16 mouse cellular contexts compared by ENCODE assay signal in the genomic region with DNA sequence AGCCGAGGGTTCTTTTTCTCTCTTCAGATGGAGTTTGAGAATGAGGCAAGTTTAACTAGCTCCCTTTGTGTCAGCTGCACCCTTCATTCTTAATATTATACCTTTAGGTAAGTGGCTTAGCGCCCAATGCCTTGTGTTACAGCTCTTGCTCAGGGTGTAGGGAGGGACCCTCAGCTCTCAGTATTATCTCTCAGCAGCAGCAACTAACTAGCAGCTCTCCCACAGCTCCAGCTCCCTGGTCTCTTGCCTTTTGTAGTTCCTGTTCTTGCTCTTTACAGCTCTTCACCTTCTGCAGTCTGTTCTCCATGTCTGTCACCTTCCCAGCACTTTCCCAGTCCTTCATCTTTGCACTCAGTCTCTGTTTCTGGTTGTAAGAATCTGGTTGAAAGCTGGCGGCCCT. TPM values are rescaled to one million over a fixed set of nuclear protein-coding genes. Genes with fewer than 3 reads are reported as not detected.
DNase-seq lines count a peak whose midpoint lies in the region; ATAC-seq and TF ChIP-seq lines count a peak whose summit lies in the region.
"Had no signal": no experiment of that assay in that cellular context is flagged by ENCODE, and none has a peak within 500 bp of the region (broad histone marks: within the 10 kb centered on the region; RNA-seq: fewer than 3 reads in every experiment).

No protein-coding gene starts in this region.

- WGBS in kidney, postnatal 0 days: 85% methylated on average over 3 of the region's 3 CpGs
- WGBS in intestine, postnatal 0 days: 72% methylated on average over 3 of the region's 3 CpGs

- H3K27me3 ChIP-seq in kidney, postnatal 0 days (ENCODE audit: insufficient read depth, low read length): no peaks in the 10 kb centered on the region
- H3K27me3 ChIP-seq in intestine, postnatal 0 days (replicated peaks; ENCODE audit: control insufficient read depth, insufficient read depth, low read length): no peaks in the 10 kb centered on the region
- H3K27me3 ChIP-seq: heart, embryonic 15.5 days; limb, embryonic 13.5 days; midbrain, embryonic 12.5 days; neural tube, embryonic 15.5 days had no signal

- H3K9ac ChIP-seq in kidney, postnatal 0 days (ENCODE audit: low read depth, low read length): no peak overlapping the region
- no peak overlapping the region for H3K9ac ChIP-seq in intestine, postnatal 0 days (ENCODE audit: low read depth, low read length)
- H3K9ac ChIP-seq: heart, embryonic 15.5 days; limb, embryonic 13.5 days; midbrain, embryonic 12.5 days; neural tube, embryonic 15.5 days had no signal

- peaks cover 37% of the 10 kb centered on the region for H3K4me1 ChIP-seq in kidney, postnatal 0 days (replicated peaks; ENCODE audit: insufficient read depth, low read length)
- H3K4me1 ChIP-seq in intestine, postnatal 0 days (replicated peaks; ENCODE audit: control insufficient read depth, insufficient read depth, low read length): peaks cover 36% of the 10 kb centered on the region

- TF ChIP-seq CTCF in kidney, postnatal 0 days (IDR thresholded peaks at IDR 0.05; ENCODE audit: low read depth): no peak
- TF ChIP-seq CTCF in intestine, postnatal 0 days (IDR thresholded peaks at IDR 0.05; ENCODE audit: low read depth): no peak

- no peak overlapping the region for H3K4me2 ChIP-seq in kidney, postnatal 0 days (ENCODE audit: low read length)
- H3K4me2 ChIP-seq in intestine, postnatal 0 days (replicated peaks; ENCODE audit: low read depth): 0 out of 2 replicates have a peak overlapping the region, but pooled peaks have one; percentile 13
- H3K4me2 ChIP-seq: heart, embryonic 15.5 days; midbrain, embryonic 12.5 days had no signal

- DNase-seq in cerebellum, adult 11-12 months: peak; percentile 10
- DNase-seq in cerebellum, adult 8-10 months: no peak
- DNase-seq in kidney, postnatal 0 days (ENCODE audit: low spot score): no peak
- no peak for DNase-seq in kidney, adult 8-10 months
- DNase-seq in adrenal gland, adult 8-10 months: no peak
- no peak for DNase-seq in frontal cortex, postnatal 14 days (ENCODE audit: low spot score in 2 of 2)
- DNase-seq: cerebellum, postnatal 10 days; layer of hippocampus, adult 9-11 months had no signal

- H3K9me3 ChIP-seq in kidney, postnatal 0 days (replicated peaks; ENCODE audit: low read length): no peaks in the 10 kb centered on the region
- H3K9me3 ChIP-seq in intestine, postnatal 0 days (ENCODE audit: control insufficient read depth): no peaks in the 10 kb centered on the region
- H3K9me3 ChIP-seq: heart, embryonic 15.5 days; limb, embryonic 13.5 days; midbrain, embryonic 12.5 days; neural tube, embryonic 15.5 days had no signal

- H3K27ac ChIP-seq in kidney, postnatal 0 days: peak overlapping the region; percentile 92; the same call in 1 of the 2 replicates
- peak overlapping the region; percentile 98 for H3K27ac ChIP-seq in intestine, postnatal 0 days (ENCODE audit: low read depth, low read length)
- H3K27ac ChIP-seq: limb, embryonic 13.5 days; midbrain, embryonic 12.5 days; neural tube, embryonic 15.5 days had no signal

- H3K36me3 ChIP-seq in kidney, postnatal 0 days (ENCODE audit: insufficient read depth, low read length): no peaks in the 10 kb centered on the region
- H3K36me3 ChIP-seq in intestine, postnatal 0 days (ENCODE audit: control insufficient read depth, insufficient read depth): no peaks in the 10 kb centered on the region; the same call in 1 of the 2 replicates
- H3K36me3 ChIP-seq: heart, embryonic 15.5 days; limb, embryonic 13.5 days; midbrain, embryonic 12.5 days; neural tube, embryonic 15.5 days had no signal

- H3K4me3 ChIP-seq in kidney, postnatal 0 days (replicated peaks; ENCODE audit: low read depth, low read length): no peak overlapping the region
- H3K4me3 ChIP-seq in intestine, postnatal 0 days (ENCODE audit: low read depth, low read length): no peak overlapping the region
- H3K4me3 ChIP-seq: heart, embryonic 15.5 days; limb, embryonic 13.5 days; midbrain, embryonic 12.5 days; neural tube, embryonic 15.5 days had no signal

- ATAC-seq in kidney, postnatal 0 days (replicated peaks; ENCODE audit: low FRiP score, low read depth): no peak
- ATAC-seq in intestine, postnatal 0 days: no peak
- ATAC-seq in megakaryocyte-erythroid progenitor cell, adult 5-6 weeks (replicated peaks; ENCODE audit: low FRiP score, low TSS enrichment, poor library complexity, severe bottlenecking): peak; percentile 48; the same call in 1 of the 2 replicates

RNA-seq across cellular contexts. Expression of a gene that starts 3.1 kb away (rescaled TPM):
- 32.1 and 35.5 TPM in 2 replicates for polyA plus RNA-seq in kidney, postnatal 0 days (2015; fragmentation: Nextera tagmentation; extraction: Ambion mirVana)
- 31.3 and 32.2 TPM in 2 replicates for polyA plus RNA-seq in intestine, postnatal 0 days (2015; fragmentation: Nextera tagmentation; extraction: Ambion mirVana)
- 18.3 and 20.2 TPM in 2 replicates for total RNA-seq in megakaryocyte-erythroid progenitor cell, adult 5-6 weeks (2014; fragmentation: Nextera tagmentation)
- total RNA-seq in megakaryocyte-erythroid progenitor cell, adult 5-6 weeks (2017): 6.9 and 7.8 TPM in 2 replicates
- 10 to 100 TPM; 24.3 to 40.8 (median 25.3) TPM for total RNA-seq in adrenal gland, adult 8-10 months (2022)

RNA-seq across cellular contexts. Expression of a gene that starts 13.8 kb away (rescaled TPM):
- polyA plus RNA-seq in kidney, postnatal 0 days (2015; fragmentation: Nextera tagmentation; extraction: Ambion mirVana): 0.43 and 0.70 TPM in 2 replicates
- polyA plus RNA-seq in intestine, postnatal 0 days (2015; fragmentation: Nextera tagmentation; extraction: Ambion mirVana): 5.0 and 24.6 TPM in 2 replicates
- not detected in 2 replicates for total RNA-seq in megakaryocyte-erythroid progenitor cell, adult 5-6 weeks (2014; fragmentation: Nextera tagmentation)
- not detected in 2 replicates for total RNA-seq in megakaryocyte-erythroid progenitor cell, adult 5-6 weeks (2017)
- not detected for total RNA-seq in adrenal gland, adult 8-10 months (2022)
- total RNA-seq: adrenal gland, adult 18-20 months had no signal
- polyA plus RNA-seq: embryonic facial prominence, embryonic 14.5 days; heart, embryonic 15.5 days; midbrain, embryonic 12.5 days; neural tube, embryonic 15.5 days had no signal

RNA-seq across cellular contexts. Expression of a gene that starts 47.1 kb away (rescaled TPM):
- 0.11 and 0.23 TPM in 2 replicates for polyA plus RNA-seq in kidney, postnatal 0 days (2015; fragmentation: Nextera tagmentation; extraction: Ambion mirVana)
- 0.12 and 0.18 TPM in 2 replicates for polyA plus RNA-seq in intestine, postnatal 0 days (2015; fragmentation: Nextera tagmentation; extraction: Ambion mirVana)
- total RNA-seq in megakaryocyte-erythroid progenitor cell, adult 5-6 weeks (2014; fragmentation: Nextera tagmentation): 3.2 and 3.7 TPM in 2 replicates
- not detected in 2 replicates for total RNA-seq in megakaryocyte-erythroid progenitor cell, adult 5-6 weeks (2017)
- total RNA-seq in adrenal gland, adult 8-10 months (2022): under 1 TPM in 2 of 4 experiments, not detected in 2; 0.12 to 0.27 TPM

RNA-seq across cellular contexts. Expression of a gene that starts 57.6 kb away (rescaled TPM):
- polyA plus RNA-seq in kidney, postnatal 0 days (2015; fragmentation: Nextera tagmentation; extraction: Ambion mirVana): 2.7 and 3.0 TPM in 2 replicates
- polyA plus RNA-seq in intestine, postnatal 0 days (2015; fragmentation: Nextera tagmentation; extraction: Ambion mirVana): 7.1 and 8.4 TPM in 2 replicates
- total RNA-seq in megakaryocyte-erythroid progenitor cell, adult 5-6 weeks (2014; fragmentation: Nextera tagmentation): 0.90 and 0.99 TPM in 2 replicates
- total RNA-seq in megakaryocyte-erythroid progenitor cell, adult 5-6 weeks (2017): not detected in 2 replicates
- total RNA-seq in adrenal gland, adult 8-10 months (2022): 1 to 10 TPM in 1 of 4 experiments, under 1 TPM in 2, not detected in 1; 0.06 to 1.7 (median 0.59) TPM
